Mouse (Mus musculus) kidney, embryonic 14.5 days (tissue): ENCODE measurements around the gene Fam19a3. TPM values are rescaled to one million over a fixed set of nuclear protein-coding genes. Genes with fewer than 3 reads are reported as not detected.

ENCODE experiments used
- ATAC-seq: fragments of 200-750 bp; cut with Nextera tagmentation; 2 replicates; pipeline ENCODE4 v1.8.0; 2017; ENCODE audit warnings: moderate number of reproducible peaks, mild to moderate bottlenecking, moderate TSS enrichment, moderate library complexity; ENCODE audit not compliant: low FRiP score, low TSS enrichment
- H3K27ac ChIP-seq: fragments of 300-500 bp; sonication (generic); 2 replicates; pipeline ENCODE4 v1.5.1; 2014; ENCODE audit warnings: low read depth, mild to moderate bottlenecking, low read length, moderate library complexity, mixed read lengths
- H3K27me3 ChIP-seq: fragments of 300-500 bp; sonication (generic); 2 replicates; pipeline ENCODE4 v1.6.1; 2014; ENCODE audit warnings: mild to moderate bottlenecking, low read length; ENCODE audit not compliant: control insufficient read depth, insufficient read depth
- H3K36me3 ChIP-seq: fragments of 300-500 bp; sonication (generic); 2 replicates; pipeline ENCODE4 v1.6.1; 2014; ENCODE audit warnings: low read length, mixed read lengths; ENCODE audit not compliant: control insufficient read depth, insufficient read depth
- H3K4me1 ChIP-seq: fragments of 300-500 bp; sonication (generic); 2 replicates; pipeline ENCODE4 v1.6.1; 2014; ENCODE audit warnings: low read length, mixed read lengths; ENCODE audit not compliant: control insufficient read depth, insufficient read depth
- H3K4me2 ChIP-seq: fragments of 300-500 bp; sonication (generic); replicated peaks from 2 replicates; pipeline ENCODE4 v1.6.1; 2014; ENCODE audit warnings: low read depth, mild to moderate bottlenecking, low read length
- H3K4me3 ChIP-seq: fragments of 300-500 bp; sonication (generic); 2 replicates; pipeline ENCODE4 v1.5.1; 2014; ENCODE audit warnings: mild to moderate bottlenecking, low read length
- H3K9ac ChIP-seq: fragments of 300-500 bp; sonication (generic); 2 replicates; pipeline ENCODE4 v1.6.1; 2014; ENCODE audit warnings: low read depth, mild to moderate bottlenecking, low read length, moderate library complexity
- H3K9me3 ChIP-seq: fragments of 300-500 bp; sonication (generic); 2 replicates; pipeline ENCODE4 v1.6.1; 2016; ENCODE audit warnings: low read length; ENCODE audit not compliant: control insufficient read depth
- WGBS: fragments of 180-500 bp; shearing (Covaris S2); extraction: QIAGEN DNeasy Blood & Tissue Kit; methylation state at CpG from one replicate; pipeline ENCODE4 v1.1.7; 2014; 5-methylcytosine and 5-hydroxymethylcytosine counted together
- polyA plus RNA-seq: library from polyadenylated mRNA; unstranded; fragments of >200 nt; fragmentation: Nextera tagmentation; extraction: Ambion mirVana; gene quantifications from 2 replicates; pipeline ENCODE4 v1.2.1, GENCODE M21; 2014

Gene Fam19a3
- polyA plus RNA-seq, 1 experiment from 2014 or later = 0.09 TPM

DNA sequence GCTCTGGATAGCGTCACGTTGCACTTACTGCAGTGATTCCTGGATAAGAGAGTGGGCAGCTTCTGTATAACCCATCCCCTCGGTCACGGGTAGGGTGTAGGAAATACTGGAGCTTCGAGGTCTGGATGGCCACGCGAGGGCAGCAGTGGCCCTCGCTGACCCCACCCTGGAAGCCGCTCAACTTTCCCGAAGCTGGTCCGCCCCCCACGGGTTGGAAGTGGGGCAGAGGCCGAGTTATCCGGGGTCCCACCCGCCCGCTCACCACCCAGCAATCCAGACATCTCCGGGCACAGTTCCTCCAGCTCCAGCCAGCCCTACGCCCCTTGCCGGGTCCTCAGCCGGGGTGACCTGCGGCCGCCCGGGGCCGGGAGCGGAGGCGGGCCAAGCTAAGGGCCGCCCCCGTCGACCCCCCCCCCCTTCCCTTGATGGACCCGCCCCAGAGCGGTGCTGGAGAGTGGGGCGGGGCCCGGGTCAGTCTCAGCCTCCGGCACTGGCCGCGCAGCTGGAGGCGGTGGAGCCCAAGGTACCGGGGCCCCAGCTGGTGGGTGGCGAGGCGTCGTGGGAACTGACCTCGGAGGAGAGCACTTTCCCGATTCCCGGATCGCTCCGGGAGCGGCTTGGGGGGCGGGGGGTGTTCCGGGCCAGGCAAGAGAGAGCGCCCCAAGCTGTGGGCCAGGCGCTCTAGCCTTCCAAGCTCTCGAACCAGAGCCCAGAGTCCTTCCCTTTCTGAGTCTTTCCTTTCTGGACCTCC lies 7.1 kb upstream of the Fam19a3 start:
- peaks cover 22% of the 10 kb centered on the region for H3K36me3 ChIP-seq
- 1% methylated on average over 45 of the region's 52 CpGs for WGBS

DNA sequence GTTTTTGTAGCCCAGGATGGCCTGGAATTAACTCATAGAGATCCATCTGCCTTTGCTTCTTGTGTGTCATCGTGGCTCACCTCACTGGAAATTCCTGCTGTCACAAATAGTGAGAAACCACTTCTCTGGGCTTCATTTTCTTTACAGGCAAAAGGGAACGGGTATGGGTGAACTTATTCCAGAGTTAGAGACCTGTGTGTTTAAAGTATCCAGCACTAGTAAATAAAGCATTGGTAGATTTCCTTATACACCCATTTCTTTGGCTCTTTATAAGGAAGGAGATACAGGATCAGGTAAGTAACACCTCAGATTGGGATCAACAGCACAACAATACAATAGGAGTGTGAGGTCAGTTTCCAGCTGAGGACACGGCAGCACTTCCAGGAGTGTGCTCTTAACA lies 6.4 kb upstream of the Fam19a3 start, which contains the start of gene Rhoc:
Gene Rhoc (plus strand): TSS at position 301 of the 400 bp plus-strand sequence.
- no peaks in the 10 kb centered on the region for H3K9me3 ChIP-seq
- H3K4me3 ChIP-seq = peak within 1 kb of the TSS; percentile 53
- H3K9ac ChIP-seq = peak within 1 kb of the TSS; percentile 79
- H3K4me2 ChIP-seq = peak within 1 kb of the TSS; percentile 83
- 32% methylated on average over 3 of the region's 3 CpGs for WGBS
- H3K27ac ChIP-seq = peak within 1 kb of the TSS; percentile 65
- peaks cover 17% of the 10 kb centered on the region for H3K36me3 ChIP-seq
- peaks cover 3% of the 10 kb centered on the region for H3K27me3 ChIP-seq
- H3K4me1 ChIP-seq = peaks cover 30% of the 10 kb centered on the region
- ATAC-seq = no peak

More for the DNA sequence above, 7.1 kb upstream of the Fam19a3 start:
- peak overlapping the region; percentile 83 for H3K4me2 ChIP-seq
- ATAC-seq = peak; percentile 92
- H3K27ac ChIP-seq = peak overlapping the region; percentile 65
- H3K9ac ChIP-seq = peak overlapping the region; percentile 79
- peaks cover 37% of the 10 kb centered on the region for H3K4me1 ChIP-seq
- H3K4me3 ChIP-seq = peak overlapping the region; percentile 53
- no peaks in the 10 kb centered on the region for H3K9me3 ChIP-seq
- peaks cover 3% of the 10 kb centered on the region; the same call in 1 of the 2 replicates for H3K27me3 ChIP-seq

DNA sequence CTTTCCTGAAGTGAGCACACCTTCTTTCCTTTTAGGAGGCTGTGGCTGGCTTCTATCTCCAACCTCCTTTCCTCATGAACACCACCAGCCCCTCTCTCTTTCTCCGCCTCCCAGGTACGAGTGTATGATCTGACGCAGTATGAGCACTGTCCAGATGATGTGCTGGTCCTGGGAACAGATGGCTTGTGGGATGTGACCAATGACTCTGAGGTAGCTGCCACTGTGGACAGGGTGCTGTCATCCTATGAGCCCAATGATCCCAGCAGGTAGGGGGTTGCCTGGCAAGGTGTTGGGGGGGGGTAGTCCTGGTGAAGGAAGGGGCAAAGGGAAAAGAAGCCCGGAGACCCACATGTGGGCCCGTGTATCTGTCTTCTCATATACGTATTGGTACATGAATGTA lies 3.6 kb upstream of the Fam19a3 start:
- no peak overlapping the region for H3K27ac ChIP-seq
- no peaks in the 10 kb centered on the region for H3K36me3 ChIP-seq
- H3K4me3 ChIP-seq = no peak overlapping the region
- no peak for ATAC-seq
- 92% methylated on average over 6 of the region's 6 CpGs for WGBS
- H3K9ac ChIP-seq = no peak overlapping the region
- no peaks in the 10 kb centered on the region for H3K9me3 ChIP-seq
- H3K27me3 ChIP-seq = peaks cover 19% of the 10 kb centered on the region
- H3K4me2 ChIP-seq = no peak overlapping the region
- peaks cover 17% of the 10 kb centered on the region for H3K4me1 ChIP-seq

DNA sequence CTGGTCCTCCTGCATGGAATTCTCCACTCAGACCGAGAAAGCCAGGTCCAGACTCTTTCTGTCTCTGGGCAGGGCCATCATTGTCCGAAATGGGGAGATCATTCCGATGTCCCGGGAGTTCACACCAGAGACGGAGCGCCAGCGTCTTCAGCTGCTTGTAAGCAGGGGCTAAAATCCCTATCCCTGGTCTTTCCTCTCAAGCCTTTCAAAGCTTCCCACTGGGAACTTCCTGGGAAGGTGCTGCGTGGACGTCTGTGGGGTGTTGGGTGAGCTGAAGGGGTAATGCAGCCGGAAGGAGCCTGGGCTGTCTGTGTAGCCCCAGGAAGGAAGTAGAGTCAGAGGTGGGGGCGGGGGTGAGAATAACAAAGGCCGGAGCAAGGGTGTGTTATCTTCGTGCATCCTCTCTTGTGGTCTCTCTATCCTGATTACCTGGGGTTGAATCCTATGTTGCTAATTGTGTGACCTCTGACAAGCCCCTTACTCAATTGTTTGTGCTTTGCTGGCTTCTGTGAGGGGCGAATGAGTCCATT lies 2.4 kb upstream of the Fam19a3 start:
- Histone ChIP-seq H3K4me3 (no peak overlapping the region), H3K9ac (no peak overlapping the region), H3K4me1 (peaks cover 10% of the 10 kb centered on the region; the same call in 1 of the 2 replicates), H3K27me3 (peaks cover 26% of the 10 kb centered on the region), H3K27ac (no peak overlapping the region), H3K9me3 (no peaks in the 10 kb centered on the region), H3K36me3 (no peaks in the 10 kb centered on the region), H3K4me2 (no peak overlapping the region)
- no peak for ATAC-seq
- 43% methylated on average over 14 of the region's 14 CpGs for WGBS

DNA sequence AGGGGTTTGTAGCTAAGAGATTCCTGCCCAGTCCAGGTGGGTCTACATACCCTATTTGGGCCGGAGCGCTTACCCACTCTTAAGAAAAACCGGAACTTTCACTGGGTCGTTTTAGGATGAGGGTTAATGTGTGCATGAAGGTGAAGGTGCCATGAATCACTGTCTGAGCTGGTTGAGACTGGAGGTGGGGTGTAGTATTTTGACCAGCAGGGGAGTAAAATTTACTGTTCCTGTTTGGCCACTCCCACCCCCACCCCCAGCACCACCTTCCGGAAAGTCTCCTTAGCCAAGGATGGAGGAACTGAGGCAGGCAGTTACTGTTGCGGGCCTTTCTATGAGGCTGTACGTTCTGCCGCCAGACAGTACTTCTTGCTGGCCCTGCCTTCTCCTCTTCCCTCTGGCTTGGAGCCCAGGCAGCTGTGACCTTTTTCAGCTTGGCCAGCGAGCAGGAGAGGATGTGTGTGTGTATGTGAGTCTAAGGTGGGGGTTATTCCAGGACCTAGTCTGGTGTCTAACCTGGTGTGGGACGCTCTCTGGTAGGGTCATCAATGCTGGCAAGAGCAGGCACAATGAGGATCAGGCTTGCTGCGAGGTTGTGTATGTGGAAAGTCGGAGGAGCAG lies 531 bp upstream of the Fam19a3 start:
- no peak for ATAC-seq
- Histone ChIP-seq H3K4me1 (peaks cover 10% of the 10 kb centered on the region; the same call in 1 of the 2 replicates), H3K27ac (no peak overlapping the region), H3K4me3 (peak overlapping the region; percentile 54), H3K9me3 (no peaks in the 10 kb centered on the region), H3K36me3 (no peaks in the 10 kb centered on the region), H3K27me3 (peaks cover 38% of the 10 kb centered on the region), H3K4me2 (peak overlapping the region; percentile 98), H3K9ac (peak overlapping the region; percentile 64)
- WGBS = 14% methylated on average over 12 of the region's 12 CpGs

DNA sequence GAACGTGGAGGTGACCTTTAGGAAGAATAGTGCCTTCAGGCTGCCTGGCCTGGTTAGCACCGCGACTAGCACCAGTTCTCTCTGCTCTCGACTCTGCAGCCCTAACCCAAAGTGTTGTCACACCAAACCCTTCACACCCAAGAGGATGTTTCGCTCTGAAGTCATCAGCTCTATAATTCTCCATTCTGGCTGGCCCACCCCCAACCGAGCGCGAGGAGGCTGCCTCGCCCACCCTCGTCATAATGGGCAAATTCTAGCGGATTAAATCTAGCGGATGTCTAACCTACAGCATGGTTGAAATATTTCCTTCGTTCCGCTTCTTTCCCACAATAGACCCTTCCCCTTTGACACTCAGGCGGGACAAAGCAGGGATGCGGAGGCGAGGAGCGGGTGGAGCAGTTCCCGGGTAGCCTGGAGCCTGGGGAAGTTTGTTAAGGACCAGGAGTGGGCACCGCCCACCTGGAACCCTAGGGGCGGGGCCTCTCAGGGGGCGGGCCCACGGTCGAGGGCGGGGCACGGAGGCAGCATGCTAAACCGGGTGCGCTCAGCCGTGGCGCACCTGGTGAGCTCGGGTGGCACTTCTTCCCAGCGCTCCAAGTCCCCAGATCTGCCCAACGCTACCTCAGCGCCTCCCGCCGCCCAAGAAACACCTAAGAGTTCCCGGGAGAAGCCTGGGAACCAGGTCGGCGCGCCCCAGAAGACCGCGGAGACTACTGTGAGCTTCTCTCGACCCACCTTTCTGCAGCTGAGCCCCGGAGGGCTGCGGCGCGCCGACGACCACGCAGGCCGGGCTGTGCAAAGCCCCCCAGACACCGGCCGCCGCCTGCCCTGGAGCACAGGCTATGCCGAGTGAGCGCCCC lies 849 bp downstream of the Fam19a3 start, which contains the start of gene Ppm1j:
Gene Ppm1j (plus strand): TSS at position 496 of the 860 bp plus-strand sequence.
- peak within 1 kb of the TSS; percentile 98 for H3K4me2 ChIP-seq
- WGBS = under 1% methylated on average over 56 of the region's 56 CpGs
- no peaks in the 10 kb centered on the region for H3K9me3 ChIP-seq
- ATAC-seq = peak; percentile 71
- H3K4me1 ChIP-seq = peaks cover 10% of the 10 kb centered on the region; the same call in 1 of the 2 replicates
- H3K27ac ChIP-seq = no peak within 1 kb of the TSS
- no peaks in the 10 kb centered on the region for H3K36me3 ChIP-seq
- H3K9ac ChIP-seq = peak within 1 kb of the TSS; percentile 64
- H3K27me3 ChIP-seq = peaks cover 47% of the 10 kb centered on the region
- peak within 1 kb of the TSS; percentile 54 for H3K4me3 ChIP-seq

DNA sequence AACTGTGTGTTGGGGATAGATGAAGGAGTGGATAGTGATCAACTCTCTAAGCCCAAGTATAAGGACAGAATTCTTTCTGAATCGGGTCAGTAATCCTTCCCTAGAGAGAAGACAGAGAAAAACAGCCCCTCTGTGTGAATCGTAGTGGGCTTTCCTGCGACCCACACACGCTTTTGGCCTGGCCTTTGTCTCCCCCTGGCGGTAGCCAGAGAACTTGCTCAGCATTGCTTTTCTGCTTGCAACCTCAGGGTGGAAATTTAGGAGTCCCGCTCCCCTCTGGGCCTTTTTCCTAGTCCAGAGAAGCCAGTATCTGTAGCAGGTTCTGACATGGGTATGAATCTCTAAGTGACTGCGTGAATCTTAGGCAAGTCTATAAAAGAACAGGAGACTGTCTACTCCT lies 1.7 kb downstream of the Fam19a3 start:
- no peak overlapping the region for H3K4me2 ChIP-seq
- no peak overlapping the region for H3K27ac ChIP-seq
- H3K9ac ChIP-seq = no peak overlapping the region
- H3K4me3 ChIP-seq = no peak overlapping the region
- ATAC-seq = 0 out of 2 replicates have a peak, but pooled peaks have one; percentile 3
- H3K36me3 ChIP-seq = no peaks in the 10 kb centered on the region
- 2% methylated on average over 7 of the region's 7 CpGs for WGBS
- H3K4me1 ChIP-seq = peaks cover 10% of the 10 kb centered on the region; the same call in 1 of the 2 replicates
- H3K27me3 ChIP-seq = peaks cover 46% of the 10 kb centered on the region
- no peaks in the 10 kb centered on the region for H3K9me3 ChIP-seq

DNA sequence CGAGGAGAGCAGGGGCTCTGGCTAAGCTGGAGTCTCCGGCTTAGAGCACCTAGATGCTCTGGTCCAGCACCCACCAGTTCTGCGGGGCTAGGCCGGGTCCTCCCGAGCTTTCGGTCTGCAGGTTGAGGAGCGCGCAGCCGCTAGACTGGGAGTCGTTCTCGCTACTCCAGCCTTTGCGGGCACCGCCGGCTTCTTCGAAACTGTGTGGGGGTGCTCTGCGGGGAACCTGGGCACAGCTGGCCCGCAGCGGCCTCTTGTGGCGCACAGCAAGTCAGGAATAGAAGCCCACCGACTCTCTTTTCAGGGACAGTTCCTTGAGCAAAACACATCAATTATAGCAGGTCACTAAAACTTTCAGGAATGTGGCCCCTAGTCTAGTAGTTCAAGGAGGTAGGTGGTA lies 4.3 kb downstream of the Fam19a3 start:
- peak overlapping the region; percentile 59 for H3K4me2 ChIP-seq
- H3K4me3 ChIP-seq = peak overlapping the region; percentile 36
- H3K27ac ChIP-seq = no peak overlapping the region
- no peaks in the 10 kb centered on the region for H3K9me3 ChIP-seq
- H3K4me1 ChIP-seq = peaks cover 10% of the 10 kb centered on the region; the same call in 1 of the 2 replicates
- H3K36me3 ChIP-seq = no peaks in the 10 kb centered on the region
- no peak for ATAC-seq
- peak overlapping the region; percentile 42; the same call in 1 of the 2 replicates for H3K9ac ChIP-seq
- 1% methylated on average over 20 of the region's 20 CpGs for WGBS
- peaks cover 41% of the 10 kb centered on the region for H3K27me3 ChIP-seq
